Mouse (Mus musculus) G1E-ER4 (cell line): ENCODE data around the gene Sema3d. TPM values are rescaled to one million over a fixed set of nuclear protein-coding genes. Genes with fewer than 3 reads are reported as not detected.

Experiments
- GATA1 ChIP-seq: IDR thresholded peaks from one replicate; pipeline ENCODE4 v1.8.0; 2012; ENCODE audit warnings: low read length, inconsistent platforms
- polyA plus RNA-seq: library from polyadenylated mRNA; stranded (reverse); fragments of >175 nt; gene quantifications from 2 replicates; pipeline ENCODE4 v1.2.3, GENCODE M21; 2012

Gene Sema3d
- polyA plus RNA-seq, 1 experiment, result not detected

DNA sequence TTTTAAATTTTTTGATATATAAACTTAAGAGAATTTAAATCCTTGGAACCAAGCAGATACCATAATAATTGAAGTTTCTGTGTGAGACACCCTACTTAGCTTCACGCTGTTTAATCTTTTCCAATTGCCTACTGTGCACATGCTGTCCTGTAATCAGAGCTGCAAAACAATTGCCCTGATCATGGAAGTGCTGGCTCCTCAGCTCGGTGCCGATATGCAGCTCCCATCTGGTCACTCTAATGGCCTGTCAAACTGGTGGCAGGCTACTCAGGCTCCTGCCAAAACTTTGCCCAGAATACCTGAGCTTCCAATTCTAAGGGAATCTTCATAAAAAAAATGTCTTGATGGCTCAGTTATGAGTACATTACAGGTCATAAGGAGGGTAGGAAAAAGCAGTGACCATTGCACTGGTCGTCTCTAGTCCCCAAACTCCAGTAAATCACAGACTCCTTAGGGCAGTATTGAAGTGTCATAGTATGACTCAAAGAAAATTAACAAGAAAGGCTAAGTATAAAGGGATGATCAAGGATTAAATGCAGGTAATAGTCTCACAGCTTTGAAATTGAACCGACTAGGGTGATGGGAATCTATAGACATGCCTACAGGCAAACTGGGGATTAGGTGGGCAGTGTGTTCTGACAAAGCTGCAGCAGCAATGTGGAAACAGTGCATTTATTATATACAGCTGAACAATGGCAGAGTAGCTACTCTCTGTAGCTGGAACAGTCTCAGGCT, 91.9 kb downstream of the Sema3d start:
- no peak for TF ChIP-seq GATA1

DNA sequence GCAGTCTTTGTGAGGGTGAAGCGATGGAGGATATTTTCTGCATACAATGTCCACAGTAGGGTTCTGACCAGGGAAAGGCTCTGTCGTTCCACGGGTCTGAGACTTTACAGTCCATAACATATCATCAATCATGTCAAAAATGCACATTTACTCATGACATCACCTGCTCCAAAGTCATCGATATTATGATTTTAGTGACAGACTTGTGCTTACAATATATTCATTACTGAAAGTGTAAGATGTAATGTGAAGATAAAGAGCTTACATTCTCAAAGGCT, 92.4 kb downstream of the Sema3d start:
- no peak for TF ChIP-seq GATA1

DNA sequence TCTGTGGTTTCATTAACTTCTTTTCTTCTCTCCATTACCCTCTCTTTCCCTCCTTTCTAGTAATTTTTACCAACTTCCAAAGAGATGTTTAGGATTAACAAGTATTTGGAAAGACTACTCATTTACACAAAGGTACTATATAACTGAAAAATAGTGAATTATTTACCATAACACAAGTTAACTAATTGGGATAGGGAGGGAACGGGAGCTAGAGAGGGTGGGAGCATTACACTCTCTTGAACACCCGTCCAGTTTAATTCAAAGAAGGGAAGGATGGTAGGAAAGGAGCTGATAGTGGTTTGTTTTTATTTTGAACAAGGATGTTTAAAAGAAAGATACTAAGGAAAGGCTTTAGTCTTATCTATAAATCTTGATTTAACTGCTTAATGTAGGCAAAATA, 104.7 kb downstream of the Sema3d start:
- no peak for TF ChIP-seq GATA1

DNA sequence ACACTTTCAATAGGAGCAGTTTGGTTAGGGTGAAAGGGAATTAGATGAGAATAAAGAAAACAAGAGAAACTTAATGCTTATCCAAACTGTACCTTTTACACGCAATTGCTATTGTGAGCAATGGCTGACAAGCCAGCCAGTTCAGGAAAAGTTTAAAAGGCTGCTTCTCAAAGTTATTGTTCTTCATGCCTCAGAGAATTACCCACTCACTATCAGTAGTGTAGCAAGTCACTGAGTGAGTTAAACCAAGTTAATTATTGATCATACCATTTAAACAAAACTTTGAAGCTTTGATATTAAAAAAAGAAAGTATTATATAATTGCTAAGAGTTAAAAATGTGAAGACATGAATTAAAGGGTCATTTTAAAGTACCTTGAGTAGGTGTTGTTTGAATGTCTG, 108.5 kb downstream of the Sema3d start:
- no peak for TF ChIP-seq GATA1

DNA sequence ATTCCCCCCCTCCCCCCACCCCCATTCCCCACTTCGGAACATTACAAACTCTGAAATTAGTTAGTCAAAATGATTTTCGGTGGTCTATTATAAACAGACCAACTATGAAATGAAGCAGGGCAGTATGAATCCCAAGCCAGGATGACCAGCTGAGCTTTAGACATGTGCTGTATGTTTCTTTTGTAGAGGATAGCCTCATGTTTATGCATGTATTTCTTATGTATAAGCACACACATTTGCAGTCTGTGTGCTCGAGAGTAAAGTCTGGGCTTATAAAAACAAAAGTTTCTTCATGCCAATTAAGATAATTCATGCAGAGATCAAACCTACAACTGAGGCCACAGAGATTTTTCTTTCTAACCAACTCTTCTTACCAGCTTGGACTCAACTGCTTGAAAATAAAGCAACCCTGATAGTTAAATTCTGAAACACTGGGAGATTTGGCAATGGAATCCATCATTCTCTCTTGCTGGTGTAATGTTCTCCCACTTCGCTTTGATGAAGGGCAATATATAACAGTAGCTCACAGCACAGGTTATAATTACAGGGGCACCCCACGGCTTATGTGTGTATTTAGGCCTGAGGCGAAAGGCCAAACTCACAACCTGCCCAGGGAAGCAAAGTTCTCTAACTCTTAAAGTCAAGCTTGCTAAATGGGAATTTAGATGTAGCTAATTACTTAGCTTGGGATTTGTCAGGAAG, 115.2 kb downstream of the Sema3d start:
- no peak for TF ChIP-seq GATA1

DNA sequence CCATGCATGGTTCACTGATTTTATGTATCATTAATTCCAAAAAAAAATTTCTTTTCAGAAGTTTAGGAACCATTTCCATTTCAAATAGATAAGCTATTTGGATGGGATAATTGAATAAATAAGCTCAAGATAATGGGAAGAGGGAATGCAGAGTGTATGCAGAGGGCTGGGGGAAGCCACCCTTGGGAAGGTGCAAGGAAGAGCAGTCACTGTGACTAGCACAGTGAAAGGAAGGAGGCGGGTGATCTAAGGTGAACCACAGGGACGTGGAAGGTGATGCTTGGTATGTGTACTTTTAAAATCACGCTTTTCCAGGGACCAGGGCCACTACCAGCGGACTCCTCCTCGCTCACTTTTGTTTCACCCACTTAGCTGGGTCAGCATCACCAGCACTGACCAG, 115.9 kb downstream of the Sema3d start:
- TF ChIP-seq GATA1, result no peak

DNA sequence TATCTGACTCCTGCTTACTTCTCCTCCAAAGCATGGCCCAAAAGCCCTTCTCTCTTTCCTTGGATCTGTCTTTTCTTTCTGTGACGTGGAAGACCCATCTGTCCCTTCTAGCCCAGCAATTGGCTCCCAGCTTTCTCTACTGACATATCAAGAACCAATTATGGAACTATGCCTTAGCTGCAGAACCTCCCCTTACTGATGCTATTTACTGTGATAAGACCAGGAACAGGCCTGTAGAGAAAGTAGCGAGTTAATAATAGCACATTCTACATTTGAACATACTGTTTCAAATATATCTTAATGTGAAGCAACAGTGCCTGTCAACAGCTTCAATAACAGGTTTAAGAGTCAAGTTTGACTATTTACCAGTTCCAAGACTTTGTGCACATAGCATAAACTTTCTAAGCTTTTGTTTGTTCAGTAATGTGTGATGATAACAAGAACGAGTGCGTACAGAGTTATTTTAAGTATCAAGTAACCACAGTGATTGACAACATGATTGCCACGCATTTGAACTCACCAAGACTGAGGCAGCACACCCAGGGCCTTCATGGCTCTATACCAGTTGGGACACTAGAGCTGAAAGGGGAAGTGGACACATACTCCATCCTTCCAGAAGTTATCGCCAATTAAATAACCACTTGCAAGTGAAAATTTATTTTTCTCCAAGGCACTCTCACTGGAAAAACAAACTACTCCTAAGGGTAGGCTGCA, 116.8 kb downstream of the Sema3d start:
- no peak for TF ChIP-seq GATA1

DNA sequence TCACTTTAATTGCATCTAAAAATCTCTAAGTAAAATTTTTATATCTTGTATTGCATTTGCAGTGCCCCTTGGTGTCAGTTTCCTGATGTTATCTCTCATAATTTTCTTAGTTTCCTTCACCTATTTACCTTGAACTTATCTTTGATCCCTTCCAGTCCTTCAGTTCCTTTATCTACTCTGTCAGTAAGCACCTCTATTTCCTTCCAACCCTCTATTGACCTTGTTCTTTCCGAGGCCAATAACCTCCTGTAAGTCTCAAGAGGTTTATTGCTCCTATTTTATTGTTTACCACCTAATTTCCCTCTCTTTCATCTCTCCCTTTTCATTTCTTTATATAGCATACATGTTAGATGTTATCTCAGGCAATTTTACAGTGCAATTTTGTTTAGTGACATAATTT, 129.3 kb downstream of the Sema3d start:
- TF ChIP-seq GATA1, result no peak

DNA sequence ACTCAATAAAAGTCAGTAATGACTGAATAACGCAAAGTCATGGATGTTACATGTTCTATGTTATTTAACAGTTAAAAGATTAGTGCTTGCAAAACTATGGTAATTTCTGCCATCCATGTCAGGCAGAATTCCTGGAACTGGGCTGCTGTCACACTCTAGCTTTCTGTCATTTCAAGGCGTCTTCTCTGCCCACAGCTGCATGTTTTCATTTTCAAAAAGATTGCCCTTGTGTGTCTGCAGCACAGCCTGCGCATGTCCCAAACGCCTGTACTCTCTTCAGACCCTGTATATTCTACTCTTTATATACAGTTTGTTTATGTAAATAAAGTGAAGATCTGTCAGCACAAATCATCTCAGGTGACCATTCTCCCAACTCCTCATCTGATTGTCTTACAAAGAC, 132.1 kb downstream of the Sema3d start:
- no peak for TF ChIP-seq GATA1

DNA sequence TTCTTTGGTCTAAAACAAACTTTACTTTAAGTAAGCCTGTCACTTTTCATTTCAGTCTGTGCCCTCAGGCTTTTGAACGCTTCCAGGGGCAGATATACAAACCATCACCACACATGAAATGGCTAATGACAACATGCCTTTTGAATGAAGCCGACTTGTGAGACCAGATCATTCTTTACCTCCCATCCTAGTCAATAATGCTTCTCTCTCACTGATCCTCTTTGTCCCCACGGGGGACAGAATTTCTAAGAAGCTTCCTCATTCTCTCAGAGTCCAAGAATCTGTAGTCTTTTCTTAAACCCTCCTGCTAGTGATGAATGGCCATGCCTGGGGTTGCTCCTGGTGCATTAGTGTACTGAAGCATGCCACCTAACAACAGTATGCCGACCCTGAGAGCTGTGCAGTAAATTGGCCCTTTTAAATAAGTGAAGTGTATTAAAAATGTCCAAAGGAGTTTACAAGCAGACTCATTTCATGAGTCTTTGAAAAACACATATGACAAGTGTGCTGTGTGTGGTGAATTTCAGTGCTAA, 142.1 kb downstream of the Sema3d start:
- no peak for TF ChIP-seq GATA1

DNA sequence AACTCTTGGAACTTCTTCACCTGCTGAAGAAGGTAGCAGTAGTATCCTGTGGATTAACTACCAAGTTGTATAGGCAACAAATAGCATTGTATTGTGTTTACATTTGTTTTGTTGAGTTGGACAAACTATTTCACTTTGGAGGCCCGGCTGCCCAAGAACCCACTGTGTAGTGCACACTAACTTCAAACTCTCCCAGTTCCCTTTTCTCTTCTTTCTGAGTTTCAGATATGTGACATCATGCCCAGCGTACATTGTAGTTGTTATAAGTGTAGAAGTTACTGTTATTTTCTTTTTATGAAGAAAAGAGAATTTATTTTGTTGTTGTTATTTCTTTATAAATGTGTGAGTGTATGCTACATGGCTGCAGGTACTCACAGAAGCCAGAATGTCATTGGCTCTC, 145.4 kb downstream of the Sema3d start:
- no peak for TF ChIP-seq GATA1

DNA sequence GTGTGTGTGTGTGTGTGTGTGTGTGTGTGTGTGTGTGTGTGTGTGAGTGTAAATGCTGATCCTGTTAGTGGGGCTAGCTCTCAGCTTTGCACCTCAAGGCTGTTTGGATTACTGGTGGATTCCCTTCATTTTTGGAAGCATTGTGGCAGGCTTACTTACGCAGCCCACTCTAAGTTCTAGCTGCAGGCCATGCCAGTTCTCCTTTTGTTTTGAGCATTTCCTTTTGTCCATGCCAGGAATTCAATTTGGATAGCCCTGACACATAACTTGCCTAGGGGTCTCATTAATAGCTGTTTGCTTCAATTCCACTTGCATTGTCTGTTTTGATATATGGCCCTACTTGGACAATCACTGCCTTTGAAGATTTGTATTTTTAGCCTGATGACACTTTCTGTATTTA, 146.6 kb downstream of the Sema3d start:
- no peak for TF ChIP-seq GATA1

DNA sequence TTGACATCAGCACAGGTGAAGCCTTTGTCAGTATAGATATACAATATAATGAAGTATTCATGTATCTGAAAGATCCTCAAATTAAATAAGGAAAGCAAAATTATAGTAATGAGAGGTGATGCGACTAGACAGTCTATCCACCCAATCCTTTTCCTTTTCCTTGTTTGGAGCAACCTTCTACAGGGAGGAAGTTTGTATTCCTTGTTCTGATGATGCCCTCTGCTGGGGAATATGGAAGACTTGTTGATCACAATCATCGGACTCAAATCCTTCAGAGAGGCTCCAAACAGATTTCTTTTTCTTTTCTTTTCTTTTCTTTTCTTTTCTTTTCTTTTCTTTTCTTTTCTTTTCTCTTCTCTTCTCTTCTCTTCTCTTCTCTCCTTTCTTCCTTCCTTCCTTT, 158.1 kb downstream of the Sema3d start:
- TF ChIP-seq GATA1, result no peak

DNA sequence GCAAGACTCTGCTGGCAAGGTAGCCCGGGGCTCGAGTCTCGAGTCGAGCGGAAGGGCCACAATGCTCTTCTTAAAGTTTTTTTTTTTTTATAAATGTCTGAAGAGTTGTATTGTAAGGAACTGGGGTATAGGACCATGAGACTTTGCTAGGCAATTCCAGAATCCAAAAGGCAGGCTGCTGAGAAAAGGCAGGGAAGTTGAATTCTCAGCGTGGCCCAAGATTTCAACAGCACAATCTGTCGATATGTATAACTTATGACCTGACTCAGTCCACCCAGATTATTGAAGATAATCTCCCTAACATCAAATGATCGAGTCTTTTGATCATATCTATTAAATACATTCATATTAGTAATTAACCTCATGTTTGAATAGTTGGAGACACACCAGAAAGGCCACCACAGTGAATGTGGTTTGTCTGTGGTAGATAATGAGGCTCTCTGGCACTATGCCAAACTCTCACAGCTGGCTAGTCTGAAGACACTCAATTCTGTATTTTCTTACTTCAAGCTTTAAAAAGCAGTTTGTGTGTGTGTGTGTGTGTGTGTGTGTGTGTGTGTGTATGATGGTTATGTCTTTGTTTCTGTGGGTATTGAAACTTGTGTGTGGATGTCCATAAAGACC, 166.0 kb downstream of the Sema3d start:
- TF ChIP-seq GATA1, result no peak

DNA sequence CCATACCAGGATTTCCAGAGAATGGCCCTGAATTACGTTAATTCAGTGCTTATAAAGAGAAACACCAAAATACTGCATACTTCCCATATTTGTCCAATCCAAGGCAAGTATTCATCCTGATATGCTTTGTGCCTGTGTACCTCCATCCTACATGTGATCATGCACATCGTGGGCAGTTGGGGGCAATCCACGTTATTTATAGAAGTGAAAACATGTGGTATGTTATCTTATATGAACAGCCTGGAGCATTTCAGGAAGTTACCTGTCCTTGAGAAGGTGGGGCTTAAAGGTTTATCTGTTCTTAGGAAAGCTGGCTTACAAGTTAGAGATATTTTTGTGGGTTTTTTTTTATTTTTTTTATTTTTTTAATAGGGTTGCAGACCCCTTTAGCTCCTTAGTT, 172.2 kb downstream of the Sema3d start:
- TF ChIP-seq GATA1, result no peak

DNA sequence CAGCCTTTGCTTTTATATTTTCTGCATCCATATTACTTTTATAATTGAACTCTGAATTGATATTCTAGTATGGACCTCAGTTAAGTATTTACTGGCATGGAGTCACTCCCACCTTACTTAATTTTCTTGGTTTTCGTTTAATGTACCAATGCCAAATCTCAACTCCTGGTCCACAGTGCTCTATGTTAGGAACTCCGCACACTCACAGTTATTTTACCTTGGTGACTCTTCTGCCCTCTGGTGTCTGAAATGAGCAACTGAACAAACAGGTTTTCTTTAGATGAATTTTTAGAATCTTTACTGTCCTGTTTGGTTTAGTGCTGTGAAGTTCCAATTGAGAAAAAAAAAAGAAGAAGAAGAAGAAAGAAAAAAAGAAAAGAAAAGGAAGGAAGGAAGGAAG, 174.7 kb downstream of the Sema3d start:
- TF ChIP-seq GATA1, result no peak

DNA sequence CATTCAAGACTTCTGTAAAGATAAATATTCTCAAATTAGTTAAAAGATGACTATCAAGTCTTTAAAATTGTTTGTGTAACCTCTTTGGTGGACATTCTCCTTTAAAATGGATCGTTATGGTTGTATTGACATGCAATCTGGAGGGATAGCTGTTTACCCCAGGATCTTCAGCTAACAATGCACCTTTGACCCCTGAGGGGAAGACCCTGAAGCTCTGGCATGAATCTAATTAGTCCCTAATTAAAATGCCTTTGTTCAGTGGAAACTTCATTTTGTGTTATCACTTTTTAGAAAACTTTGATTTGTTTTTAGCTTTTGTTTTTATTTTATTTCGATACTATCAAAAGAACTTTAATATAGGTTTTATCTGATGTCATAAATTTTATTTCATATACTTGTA, 178.6 kb downstream of the Sema3d start:
- no peak for TF ChIP-seq GATA1
